Comparison of ENCODE assay signal across 7 mouse cellular contexts in the genomic region with DNA sequence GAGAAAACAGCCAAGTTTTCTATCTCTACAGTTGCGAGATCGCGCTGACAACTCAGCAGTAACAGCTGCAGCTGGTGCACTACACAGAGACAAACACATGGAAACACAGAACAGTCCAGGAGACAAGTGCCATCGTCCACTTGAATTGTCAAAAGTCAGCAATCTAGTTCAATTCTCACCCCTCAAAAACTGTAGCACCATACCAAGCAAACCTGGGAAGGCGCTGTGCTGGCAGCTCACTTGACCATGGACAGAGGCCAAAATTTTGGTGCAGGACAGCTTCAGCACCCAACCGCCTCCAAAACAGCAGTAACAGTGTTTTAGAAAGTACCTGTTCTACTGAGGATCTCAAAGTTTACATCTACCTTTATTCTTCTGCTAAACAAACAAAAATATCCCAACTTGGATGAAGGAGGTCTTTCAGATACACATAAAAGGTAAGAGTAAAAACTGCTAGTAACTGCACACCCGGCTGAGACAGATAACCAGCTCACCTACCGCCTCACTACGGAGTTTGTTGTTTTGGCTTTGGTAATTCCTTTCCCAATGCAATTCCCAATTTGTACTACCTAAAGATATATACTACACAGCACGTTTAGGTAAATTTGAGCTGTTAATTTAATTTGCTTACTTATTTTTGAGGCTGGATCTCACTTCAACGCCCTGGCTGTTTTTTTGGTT. TPM values are rescaled to one million over a fixed set of nuclear protein-coding genes. Genes with fewer than 3 reads are reported as not detected.
DNase-seq lines count a peak whose midpoint lies in the region; ATAC-seq and TF ChIP-seq lines count a peak whose summit lies in the region.

No protein-coding gene starts in this region.

- DNase-seq in G1E (ENCODE audit: low spot score) = no peak
- no peak for DNase-seq in forebrain, postnatal 0 days
- DNase-seq in hindbrain, postnatal 0 days (ENCODE audit: low spot score) = peak; percentile 56
- DNase-seq in liver, embryonic 13.5 days = no peak
- DNase-seq in B cell, adult 2 months = no peak

- no peak overlapping the region for H3K9ac ChIP-seq in forebrain, postnatal 0 days
- peak overlapping the region; percentile 10; the same call in 1 of the 2 replicates for H3K9ac ChIP-seq in hindbrain, postnatal 0 days (replicated peaks; ENCODE audit: low read length)
- H3K9ac ChIP-seq in liver, embryonic 13.5 days = peak overlapping the region; percentile 99
- H3K9ac ChIP-seq in neural tube, embryonic 12.5 days = no peak overlapping the region

- H3K4me2 ChIP-seq in forebrain, postnatal 0 days (ENCODE audit: low read depth) = peak overlapping the region; percentile 56
- peak overlapping the region; percentile 72 for H3K4me2 ChIP-seq in hindbrain, postnatal 0 days (ENCODE audit: low read depth, low read length)
- H3K4me2 ChIP-seq in liver, embryonic 13.5 days = peak overlapping the region; percentile 78
- peak overlapping the region; percentile 65 for H3K4me2 ChIP-seq in neural tube, embryonic 12.5 days (replicated peaks)

- TF ChIP-seq CTCF in G1E (IDR thresholded peaks at IDR 0.05; ENCODE audit: low read depth, low read length) = no peak
- TF ChIP-seq CTCF in bone marrow, adult 2 months (IDR thresholded peaks at IDR 0.05; ENCODE audit: control insufficient read depth, insufficient read depth, low read length) = no peak
- no peak for TF ChIP-seq CTCF in forebrain, postnatal 0 days (IDR thresholded peaks at IDR 0.05; ENCODE audit: low read depth)
- peak; percentile 41 for TF ChIP-seq CTCF in hindbrain, postnatal 0 days (IDR thresholded peaks at IDR 0.05; ENCODE audit: low read depth)

- H3K4me1 ChIP-seq in G1E (ENCODE audit: insufficient read depth, low read depth, low read length) = peaks cover 46% of the 10 kb centered on the region
- H3K4me1 ChIP-seq in bone marrow, adult 2 months (ENCODE audit: control insufficient read depth, insufficient read depth, low read length) = no peaks in the 10 kb centered on the region; the same call in 1 of the 2 replicates
- 0 out of 2 replicates have a peak, but pooled peaks cover 13% of the 10 kb centered on the region for H3K4me1 ChIP-seq in forebrain, postnatal 0 days (ENCODE audit: insufficient read depth)
- no peaks in the 10 kb centered on the region for H3K4me1 ChIP-seq in hindbrain, postnatal 0 days (ENCODE audit: insufficient read depth, low read length)
- H3K4me1 ChIP-seq in liver, embryonic 13.5 days (replicated peaks) = peaks cover 55% of the 10 kb centered on the region
- peaks cover 18% of the 10 kb centered on the region for H3K4me1 ChIP-seq in neural tube, embryonic 12.5 days

- H3K27me3 ChIP-seq in G1E (ENCODE audit: insufficient read depth, low read length) = no peaks in the 10 kb centered on the region
- no peaks in the 10 kb centered on the region for H3K27me3 ChIP-seq in forebrain, postnatal 0 days (ENCODE audit: insufficient read depth, low read length)
- H3K27me3 ChIP-seq in hindbrain, postnatal 0 days (ENCODE audit: insufficient read depth, low read length) = no peaks in the 10 kb centered on the region
- no peaks in the 10 kb centered on the region for H3K27me3 ChIP-seq in liver, embryonic 13.5 days
- H3K27me3 ChIP-seq in neural tube, embryonic 12.5 days (replicated peaks) = no peaks in the 10 kb centered on the region

- 38% methylated on average over 11 of the region's 11 CpGs for WGBS in bone marrow, adult 2 months
- 65% methylated on average over 11 of the region's 11 CpGs for WGBS in forebrain, postnatal 0 days
- WGBS in hindbrain, postnatal 0 days = 62% methylated on average over 11 of the region's 11 CpGs
- 57% methylated on average over 11 of the region's 11 CpGs for WGBS in liver, embryonic 13.5 days (ENCODE audit: insufficient replicate concordance)
- WGBS in neural tube, embryonic 12.5 days = 91% methylated on average over 11 of the region's 11 CpGs

- ATAC-seq in G1E (ENCODE audit: extremely low read depth, insufficient number of reproducible peaks, low FRiP score, poor library complexity, severe bottlenecking) = no peak
- no peak for ATAC-seq in forebrain, postnatal 0 days
- no peak for ATAC-seq in hindbrain, postnatal 0 days
- ATAC-seq in liver, embryonic 13.5 days (ENCODE audit: low read depth) = no peak
- no peak for ATAC-seq in neural tube, embryonic 12.5 days (ENCODE audit: low FRiP score, low read depth)

- TF ChIP-seq POLR2A in bone marrow, adult 2 months (IDR thresholded peaks at IDR 0.05; ENCODE audit: borderline replicate concordance, control insufficient read depth, low read depth, low read length) = no peak

- peaks cover 16% of the 10 kb centered on the region for H3K36me3 ChIP-seq in G1E (replicated peaks)
- H3K36me3 ChIP-seq in forebrain, postnatal 0 days (ENCODE audit: insufficient read depth) = peaks cover 9% of the 10 kb centered on the region; the same call in 1 of the 2 replicates
- H3K36me3 ChIP-seq in hindbrain, postnatal 0 days (ENCODE audit: insufficient read depth, low read length) = peaks cover 4% of the 10 kb centered on the region; the same call in 1 of the 2 replicates
- peaks cover 14% of the 10 kb centered on the region for H3K36me3 ChIP-seq in liver, embryonic 13.5 days
- peaks cover 8% of the 10 kb centered on the region; the same call in 1 of the 2 replicates for H3K36me3 ChIP-seq in neural tube, embryonic 12.5 days

- H3K4me3 ChIP-seq in G1E (ENCODE audit: low read depth, low read length) = peak overlapping the region; percentile 18; the same call in 1 of the 2 replicates
- peak overlapping the region; percentile 58 for H3K4me3 ChIP-seq in bone marrow, adult 2 months (replicated peaks; ENCODE audit: control insufficient read depth, low read depth, low read length)
- no peak overlapping the region; the same call in 1 of the 2 replicates for H3K4me3 ChIP-seq in forebrain, postnatal 0 days (ENCODE audit: low read depth, low read length)
- peak overlapping the region; percentile 89 for H3K4me3 ChIP-seq in hindbrain, postnatal 0 days (ENCODE audit: low read length)
- peak overlapping the region; percentile 91 for H3K4me3 ChIP-seq in liver, embryonic 13.5 days (replicated peaks)
- H3K4me3 ChIP-seq in neural tube, embryonic 12.5 days = no peak overlapping the region

- no peaks in the 10 kb centered on the region for H3K9me3 ChIP-seq in G1E (replicated peaks)
- no peaks in the 10 kb centered on the region for H3K9me3 ChIP-seq in forebrain, postnatal 0 days (ENCODE audit: low read length)
- H3K9me3 ChIP-seq in hindbrain, postnatal 0 days (ENCODE audit: low read length) = no peaks in the 10 kb centered on the region
- H3K9me3 ChIP-seq in liver, embryonic 13.5 days (replicated peaks) = no peaks in the 10 kb centered on the region
- H3K9me3 ChIP-seq in neural tube, embryonic 12.5 days = no peaks in the 10 kb centered on the region

- H3K27ac ChIP-seq in bone marrow, adult 2 months (ENCODE audit: control insufficient read depth, insufficient read depth, low read depth, low read length, poor library complexity) = peak overlapping the region; percentile 70
- no peak overlapping the region for H3K27ac ChIP-seq in forebrain, postnatal 0 days (ENCODE audit: low read depth, low read length)
- H3K27ac ChIP-seq in hindbrain, postnatal 0 days = peak overlapping the region; percentile 20; the same call in 1 of the 2 replicates
- H3K27ac ChIP-seq in liver, embryonic 13.5 days = peak overlapping the region; percentile 99
- H3K27ac ChIP-seq in neural tube, embryonic 12.5 days = no peak overlapping the region

RNA-seq across cellular contexts. Expression of a gene that starts 11.6 kb away (rescaled TPM):
- 111 and 154 TPM in 2 replicates for total RNA-seq in G1E (2014; fragmentation: Nextera tagmentation)
- total RNA-seq in G1E (2017) = 37.4 and 47.9 TPM in 2 replicates
- 14.6 and 21.7 TPM in 2 replicates for polyA plus RNA-seq in G1E (2012)
- polyA plus RNA-seq in bone marrow, adult 2 months (2011; ENCODE audit: insufficient read depth, insufficient read length, low replicate concordance, missing spikeins) = 68.5 and 72.1 TPM in 2 replicates
- total RNA-seq in forebrain, postnatal 0 days (2014; rRNA removed) = 79.6 and 97.7 TPM in 2 replicates
- polyA plus RNA-seq in forebrain, postnatal 0 days (2015; fragmentation: Nextera tagmentation; extraction: Ambion mirVana) = 71.5 and 80.1 TPM in 2 replicates
- total RNA-seq in hindbrain, postnatal 0 days (2014; rRNA removed) = 43.9 and 46.9 TPM in 2 replicates
- polyA plus RNA-seq in hindbrain, postnatal 0 days (2015; fragmentation: Nextera tagmentation; extraction: Ambion mirVana) = 84.0 and 91.9 TPM in 2 replicates
- 64.5 and 67.6 TPM in 2 replicates for polyA plus RNA-seq in liver, embryonic 13.5 days (2015; fragmentation: Nextera tagmentation; extraction: Ambion mirVana)
- 74.9 and 76.6 TPM in 2 replicates for polyA plus RNA-seq in neural tube, embryonic 12.5 days (2016; fragmentation: Nextera tagmentation; extraction: Ambion mirVana)

Comparison
In these comparisons a context has a peak if more than half of its experiments do, and no peak if none do; other contexts are left out.
1. H3K4me3 ChIP-seq: peak in G1E (single experiment), bone marrow, adult 2 months (single experiment), hindbrain, postnatal 0 days (single experiment) and liver, embryonic 13.5 days (single experiment); none in forebrain, postnatal 0 days (single experiment) and neural tube, embryonic 12.5 days (single experiment).
2. H3K27ac ChIP-seq: peak in bone marrow, adult 2 months (single experiment), hindbrain, postnatal 0 days (single experiment) and liver, embryonic 13.5 days (single experiment); none in forebrain, postnatal 0 days (single experiment) and neural tube, embryonic 12.5 days (single experiment).
3. H3K9ac ChIP-seq: peak in hindbrain, postnatal 0 days (single experiment) and liver, embryonic 13.5 days (single experiment); none in forebrain, postnatal 0 days (single experiment) and neural tube, embryonic 12.5 days (single experiment).
4. Peak in every context shown above with its lines, with median percentiles within 50 percentile points of each other: H3K4me2 ChIP-seq.